Mouse (Mus musculus) liver, adult 2 months (tissue): Measurements from ENCODE around the gene Rdh19.

ENCODE experiments used
- CTCF ChIP-seq: fragments of 200-500 bp; IDR thresholded peaks from 2 replicates; pipeline ENCODE4 v1.5.1; 2011; ENCODE audit warnings: low read depth, low read length, control low read depth
- POLR2A ChIP-seq: fragments of 200-500 bp; IDR thresholded peaks from 2 replicates; pipeline ENCODE4 v1.6.1; 2011; ENCODE audit warnings: low read length, control low read depth; ENCODE audit not compliant: insufficient read depth; ENCODE audit errors: extremely low read depth

GRCm38 (mm10) chr10:127881041-127881440 lies 31.3 kb downstream of the Rdh19 start:
- no peak for TF ChIP-seq CTCF
- TF ChIP-seq POLR2A, result no peak
